Mouse (Mus musculus) MEL (cell line): ENCODE results near the gene Myh1. TPM values are rescaled to one million over a fixed set of nuclear protein-coding genes. Genes with fewer than 3 reads are reported as not detected.

ENCODE experiments used
- DNase-seq: peaks from one replicate; pipeline ENCODE4 v3.0.0; 2011; ENCODE audit warnings: low read depth, low spot score
- H3K27ac ChIP-seq: 2 replicates; pipeline ENCODE4 v1.5.1; 2012; ENCODE audit warnings: low read depth, mild to moderate bottlenecking, control low read depth, low read length, moderate library complexity; ENCODE audit not compliant: control insufficient read depth
- H3K27me3 ChIP-seq, 2 experiments: fragments of 150-350 bp in 1 of 2; sonication (generic) in 1 of 2; 2 replicates each; pipeline ENCODE4 v1.6.1; 2012; ENCODE audit warnings: low read length in 2 of 2, mild to moderate bottlenecking in 2 of 2, improper control_type of control experiment in 1 of 2, moderate library complexity in 1 of 2; ENCODE audit not compliant: insufficient read depth in 2 of 2, control insufficient read depth in 1 of 2
- H3K36me3 ChIP-seq, 2 experiments: 2 replicates each; pipeline ENCODE4 v1.6.1; 2012 to 2014; ENCODE audit warnings: low read length in 2 of 2, improper control_type of control experiment in 1 of 2, inconsistent platforms in 1 of 2, mild to moderate bottlenecking in 1 of 2; ENCODE audit not compliant: insufficient read depth in 2 of 2, control insufficient read depth in 1 of 2
- H3K4me1 ChIP-seq, 2 experiments: fragments of 150-350 bp in 1 of 2; sonication (generic) in 1 of 2; 2 replicates each; pipeline ENCODE4 v1.6.1; 2012; ENCODE audit warnings: low read length in 2 of 2, improper control_type of control experiment in 1 of 2, mild to moderate bottlenecking in 1 of 2; ENCODE audit not compliant: insufficient read depth in 2 of 2, control insufficient read depth in 1 of 2
- H3K4me3 ChIP-seq, 2 experiments: fragments of 150-350 bp in 1 of 2; sonication (generic) in 1 of 2; 2 replicates each; pipeline ENCODE4 v1.5.1; 2012; ENCODE audit warnings: low read depth in 2 of 2, low read length in 2 of 2, mild to moderate bottlenecking in 2 of 2, moderate library complexity in 2 of 2, control low read depth in 1 of 2, improper control_type of control experiment in 1 of 2; ENCODE audit not compliant: control insufficient read depth in 1 of 2, insufficient read depth in 1 of 2
- H3K79me2 ChIP-seq: 2 replicates; pipeline ENCODE4 v1.6.1; 2012; ENCODE audit warnings: mild to moderate bottlenecking, low read length, moderate library complexity; ENCODE audit not compliant: control insufficient read depth, poor library complexity, insufficient read depth
- H3K9ac ChIP-seq: 2 replicates; pipeline ENCODE4 v1.6.1; 2012; ENCODE audit warnings: low read depth, mild to moderate bottlenecking, control low read depth, low read length, moderate library complexity; ENCODE audit not compliant: control insufficient read depth, poor library complexity, severe bottlenecking
- H3K9me3 ChIP-seq: fragments of 150-350 bp; sonication (generic); replicated peaks from 2 replicates; pipeline ENCODE4 v1.6.1; 2012; ENCODE audit warnings: mild to moderate bottlenecking, low read length, improper control_type of control experiment, moderate library complexity; ENCODE audit not compliant: insufficient read depth
- BHLHE40 ChIP-seq: IDR thresholded peaks from 2 replicates; pipeline ENCODE4 v1.6.1; 2012; ENCODE audit warnings: low read depth, mild to moderate bottlenecking, inconsistent platforms, low read length, improper control_type of control experiment, borderline replicate concordance
- CHD1 ChIP-seq: IDR thresholded peaks from 2 replicates; pipeline ENCODE4 v1.6.1; 2012; ENCODE audit warnings: low read depth, mild to moderate bottlenecking, inconsistent platforms, low read length, improper control_type of control experiment
- CHD2 ChIP-seq: IDR thresholded peaks from 2 replicates; pipeline ENCODE4 v1.6.1; 2011; ENCODE audit warnings: low read length, improper control_type of control experiment
- CTCF ChIP-seq, 3 experiments: IDR thresholded peaks in 2 of 3; conservative IDR thresholded peaks in 1 of 3; 2 replicates each; pipeline ENCODE4 v1.5.1; 2011 to 2012; ENCODE audit warnings: low read length in 3 of 3, low read depth in 2 of 3, mild to moderate bottlenecking in 2 of 3, improper control_type of control experiment in 1 of 3, inconsistent platforms in 1 of 3, mixed read lengths in 1 of 3, moderate library complexity in 1 of 3; ENCODE audit not compliant: control insufficient read depth in 1 of 3, insufficient read depth in 1 of 3, poor library complexity in 1 of 3, severe bottlenecking in 1 of 3
- E2F4 ChIP-seq: IDR thresholded peaks from 2 replicates; pipeline ENCODE4 v1.6.1; 2011; ENCODE audit warnings: low read depth, low read length, improper control_type of control experiment, borderline replicate concordance
- EP300 ChIP-seq, 2 experiments: IDR thresholded peaks; 2 replicates each; pipeline ENCODE4 v1.6.1; 2011; ENCODE audit warnings: improper control_type of control experiment in 2 of 2, low read length in 2 of 2, low read depth in 1 of 2, mild to moderate bottlenecking in 1 of 2
- GATA1 ChIP-seq: IDR thresholded peaks from 2 replicates; pipeline ENCODE4 v1.6.1; 2011; ENCODE audit warnings: low read depth, low read length, improper control_type of control experiment
- HCFC1 ChIP-seq: IDR thresholded peaks from 2 replicates; pipeline ENCODE4 v1.6.1; 2012; ENCODE audit warnings: low read depth, mild to moderate bottlenecking, inconsistent platforms, low read length, improper control_type of control experiment, moderate library complexity
- JUND ChIP-seq: IDR thresholded peaks from 2 replicates; pipeline ENCODE4 v1.6.1; 2011; ENCODE audit warnings: low read depth, mild to moderate bottlenecking, improper control_type of control experiment, low read length
- KAT2A ChIP-seq: conservative IDR thresholded peaks from 2 replicates; pipeline ENCODE4 v1.6.1; 2012; ENCODE audit warnings: low read depth, low read length, improper control_type of control experiment, inconsistent platforms
- MAFK ChIP-seq: IDR thresholded peaks from 2 replicates; pipeline ENCODE4 v1.6.1; 2011; ENCODE audit warnings: low read depth, mild to moderate bottlenecking, low read length, improper control_type of control experiment, borderline replicate concordance
- MAX ChIP-seq: IDR thresholded peaks from 2 replicates; pipeline ENCODE4 v1.6.1; 2011; ENCODE audit warnings: low read length, improper control_type of control experiment
- MAZ ChIP-seq: IDR thresholded peaks from 2 replicates; pipeline ENCODE4 v1.6.1; 2012; ENCODE audit warnings: low read depth, mild to moderate bottlenecking, inconsistent platforms, low read length, improper control_type of control experiment
- MEF2A ChIP-seq: IDR thresholded peaks from 2 replicates; pipeline ENCODE4 v1.6.1; 2014; ENCODE audit warnings: low read depth, mild to moderate bottlenecking, inconsistent platforms, low read length, improper control_type of control experiment; ENCODE audit not compliant: poor library complexity, insufficient replicate concordance, severe bottlenecking; ENCODE audit errors: extremely low read depth
- MXI1 ChIP-seq: IDR thresholded peaks from 2 replicates; pipeline ENCODE4 v1.6.1; 2011; ENCODE audit warnings: mild to moderate bottlenecking, low read depth, low read length, improper control_type of control experiment
- MYB ChIP-seq: IDR thresholded peaks from 2 replicates; pipeline ENCODE4 v1.6.1; 2011; ENCODE audit warnings: mild to moderate bottlenecking, low read depth, low read length, improper control_type of control experiment
- MYC ChIP-seq: IDR thresholded peaks from 2 replicates; pipeline ENCODE4 v1.6.1; 2011; ENCODE audit warnings: low read depth, mild to moderate bottlenecking, low read length, improper control_type of control experiment, moderate library complexity
- NELFE ChIP-seq: IDR thresholded peaks from 2 replicates; pipeline ENCODE4 v1.6.1; 2011; ENCODE audit warnings: low read depth, low read length, improper control_type of control experiment
- POLR2A ChIP-seq, 2 experiments: IDR thresholded peaks; 2 replicates each; pipeline ENCODE4 v1.6.1; 2011 to 2012; ENCODE audit warnings: low read length in 2 of 2, mild to moderate bottlenecking in 2 of 2, control low read depth in 1 of 2, improper control_type of control experiment in 1 of 2, low read depth in 1 of 2, moderate library complexity in 1 of 2; ENCODE audit not compliant: control insufficient read depth in 1 of 2, insufficient read depth in 1 of 2, poor library complexity in 1 of 2
- POLR2AphosphoS2 ChIP-seq: IDR thresholded peaks from 2 replicates; pipeline ENCODE4 v1.6.1; 2011; ENCODE audit warnings: low read length, improper control_type of control experiment
- RAD21 ChIP-seq: IDR thresholded peaks from 2 replicates; pipeline ENCODE4 v1.6.1; 2011; ENCODE audit warnings: mild to moderate bottlenecking, low read depth, low read length, improper control_type of control experiment
- SIN3A ChIP-seq: IDR thresholded peaks from 2 replicates; pipeline ENCODE4 v1.6.1; 2012; ENCODE audit warnings: low read length, improper control_type of control experiment, inconsistent platforms
- TBP ChIP-seq: IDR thresholded peaks from 2 replicates; pipeline ENCODE4 v1.8.0; 2011; ENCODE audit warnings: low read depth, low read length, improper control_type of control experiment
- TCF12 ChIP-seq: IDR thresholded peaks from 2 replicates; pipeline ENCODE4 v1.6.1; 2014; ENCODE audit warnings: low read depth, mild to moderate bottlenecking, inconsistent platforms, low read length, improper control_type of control experiment, moderate library complexity
- UBTF ChIP-seq: IDR thresholded peaks from 2 replicates; pipeline ENCODE4 v1.6.1; 2012; ENCODE audit warnings: low read depth, mild to moderate bottlenecking, inconsistent platforms, low read length, improper control_type of control experiment, moderate library complexity, borderline replicate concordance; ENCODE audit not compliant: insufficient read depth
- USF1 ChIP-seq: IDR thresholded peaks from 2 replicates; pipeline ENCODE4 v1.6.1; 2014; ENCODE audit warnings: low read depth, mild to moderate bottlenecking, inconsistent platforms, low read length, improper control_type of control experiment, moderate library complexity
- ZKSCAN1 ChIP-seq: IDR thresholded peaks from 2 replicates; pipeline ENCODE4 v1.6.1; 2012; ENCODE audit warnings: low read depth, mild to moderate bottlenecking, inconsistent platforms, low read length, improper control_type of control experiment, moderate library complexity
- ZMIZ1 ChIP-seq: IDR thresholded peaks from 2 replicates; pipeline ENCODE4 v1.6.1; 2012; ENCODE audit warnings: low read depth, mild to moderate bottlenecking, inconsistent platforms, low read length, improper control_type of control experiment, moderate library complexity
- ZNF384 ChIP-seq: IDR thresholded peaks from 2 replicates; pipeline ENCODE4 v1.6.1; 2012; ENCODE audit warnings: low read depth, mild to moderate bottlenecking, inconsistent platforms, low read length, improper control_type of control experiment
- polyA plus RNA-seq, 2 experiments: library from polyadenylated mRNA; stranded (reverse) in 1 of 2; unstranded in 1 of 2; fragments of >175 nt in 1 of 2; fragments of >200 nt in 1 of 2; gene quantifications; 2 replicates each; pipeline versions ENCODE4 v1.2.1 to v1.2.4; 2012; ENCODE audit warnings: low replicate concordance in 2 of 2, low read depth in 1 of 2; ENCODE audit not compliant: insufficient read length in 2 of 2, insufficient read depth in 1 of 2, missing spikeins in 1 of 2
- total RNA-seq: library from RNA; depleted of rRNA; stranded (reverse); fragments of 300-350 nt; gene quantifications from 2 replicates; pipeline ENCODE4 v1.2.3, GENCODE M21; 2012

The Myh1 gene
- total and polyA plus RNA-seq, 3 experiments: not detected

DNA sequence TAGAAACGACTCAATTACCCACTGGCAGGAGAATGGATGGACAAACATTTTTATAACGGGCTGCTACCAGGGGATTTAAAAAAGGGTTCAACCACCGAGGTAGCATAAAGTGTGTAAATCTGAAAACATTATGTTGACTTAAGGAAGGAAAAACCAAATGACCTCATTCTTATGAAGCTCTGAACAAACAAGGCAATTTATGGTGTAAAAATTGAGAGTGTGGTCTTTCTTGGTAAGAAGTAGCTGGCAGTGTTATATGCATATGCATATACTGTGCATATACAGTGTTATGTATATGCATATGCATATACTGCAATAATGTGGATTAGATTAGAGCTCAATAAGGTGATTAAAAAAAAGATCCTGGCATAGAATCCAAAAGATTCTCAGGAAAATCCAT is 48.7 kb upstream of the Myh1 start:
- no peak for DNase-seq
- no peak overlapping the region for H3K27ac ChIP-seq
- no peaks in the 10 kb centered on the region for H3K79me2 ChIP-seq
- TF ChIP-seq MYB (no peak), MAX (no peak), RAD21 (no peak), USF1 (no peak), UBTF (no peak), MYC (no peak), EP300 (IDR thresholded peaks at IDR 0.05; ENCODE audit: low read depth in 1 of 2, low read length in 2 of 2) (no peak), E2F4 (no peak), MXI1 (no peak), MAZ (no peak), GATA1 (no peak), POLR2AphosphoS2 (no peak), KAT2A (no peak), BHLHE40 (no peak), MEF2A (no peak), NELFE (no peak), POLR2A (IDR thresholded peaks at IDR 0.05; ENCODE audit: control insufficient read depth in 1 of 2, insufficient read depth in 1 of 2, low read depth in 1 of 2, low read length in 2 of 2, poor library complexity in 1 of 2) (no peak)
- TF ChIP-seq, all 39 proteins: peak for 0
- Histone ChIP-seq H3K4me1 (no peaks in the 10 kb centered on the region), H3K9ac (no peak overlapping the region), H3K9me3 (no peaks in the 10 kb centered on the region), H3K27me3 (no peaks in the 10 kb centered on the region; a peak in 2 of 4 replicates), H3K36me3 (no peaks in the 10 kb centered on the region), H3K4me3 (no peak overlapping the region)

DNA sequence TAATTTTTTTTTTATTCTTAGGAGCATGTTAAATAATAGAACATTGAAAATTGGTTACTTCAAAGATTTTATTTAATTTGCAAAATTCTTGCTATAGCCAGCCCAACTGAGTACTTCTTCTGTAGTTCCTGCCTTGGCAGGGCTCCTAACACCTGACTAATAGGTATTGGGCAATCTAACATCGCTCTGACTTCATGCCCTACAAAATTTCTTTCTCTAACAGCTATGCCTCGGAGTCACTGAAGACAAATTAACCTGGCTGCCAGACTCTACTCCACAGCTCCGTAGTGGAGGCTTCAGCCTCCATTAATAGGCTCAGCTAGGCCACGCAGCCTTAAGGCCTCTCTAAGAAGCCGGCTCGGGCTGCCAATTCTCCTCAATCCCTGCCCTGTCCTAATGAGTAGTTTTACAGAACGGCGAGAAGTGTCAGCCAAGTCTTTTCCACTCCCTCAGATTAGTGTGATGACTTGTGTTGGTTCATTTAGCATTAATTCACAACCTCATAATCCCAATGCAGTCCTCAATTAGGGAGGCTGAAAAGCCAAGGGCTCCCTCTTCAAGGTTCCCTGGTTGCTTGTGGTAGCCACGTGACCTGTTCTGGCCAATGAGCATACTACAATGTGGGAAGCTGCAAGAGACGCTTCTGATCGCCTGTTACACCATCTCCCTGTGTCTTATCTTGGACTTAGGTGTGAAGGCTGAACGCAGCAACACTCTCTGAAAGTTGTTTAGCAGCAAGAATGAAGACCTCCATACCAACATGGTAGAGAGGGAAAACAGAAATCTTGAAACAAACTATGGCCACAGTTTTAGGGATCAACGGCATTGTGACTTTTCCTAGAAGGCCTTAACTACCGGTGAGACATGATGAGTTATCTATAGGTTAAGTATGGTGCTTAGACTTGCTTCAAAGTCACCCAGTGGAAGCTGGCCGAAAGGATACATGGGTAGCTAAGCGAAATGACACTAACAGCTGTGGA is 47.9 kb upstream of the Myh1 start:
- Histone ChIP-seq H3K36me3 (no peaks in the 10 kb centered on the region), H3K4me1 (no peaks in the 10 kb centered on the region), H3K27ac (no peak overlapping the region), H3K79me2 (no peaks in the 10 kb centered on the region), H3K4me3 (no peak overlapping the region), H3K27me3 (no peaks in the 10 kb centered on the region; a peak in 2 of 4 replicates), H3K9ac (no peak overlapping the region), H3K9me3 (no peaks in the 10 kb centered on the region)
- DNase-seq: no peak
- no peak for TF ChIP-seq JUND
- TF ChIP-seq USF1: no peak
- no peak for TF ChIP-seq ZMIZ1
- TF ChIP-seq CHD1: no peak
- TF ChIP-seq GATA1: no peak
- no peak for TF ChIP-seq ZNF384
- no peak for TF ChIP-seq MAFK
- TF ChIP-seq UBTF: no peak
- TF ChIP-seq KAT2A: no peak
- TF ChIP-seq RAD21: no peak
- TF ChIP-seq E2F4: no peak
- TF ChIP-seq CTCF (IDR thresholded peaks at IDR 0.05 in 2 of 3, conservative IDR thresholded peaks at IDR 0.05 in 1 of 3; ENCODE audit: control insufficient read depth in 1 of 3, insufficient read depth in 1 of 3, low read depth in 2 of 3, low read length in 3 of 3, poor library complexity in 1 of 3, severe bottlenecking in 1 of 3): no peak
- TF ChIP-seq ZKSCAN1: no peak
- no peak for TF ChIP-seq CHD2
- TF ChIP-seq SIN3A: no peak
- TF ChIP-seq TCF12: no peak
- TF ChIP-seq MYC: no peak
- no peak for TF ChIP-seq MAX
- no peak for TF ChIP-seq TBP
- TF ChIP-seq HCFC1: no peak
